Mouse (Mus musculus): ENCODE measurements around the gene Rasa2.
"Not testable (repeated sequence)": the region's sequence is repeated elsewhere in the genome, so short reads cannot be mapped to it uniquely, and the experiment has no call there.

Rasa2 gene

GRCm38 (mm10) chr9:96592670-96593600, 38.5 kb downstream of the Rasa2 start:
- in situ Hi-C loops (cut with MboI, MseI): no loop called here

- in situ Hi-C loops (cut with MboI, MseI): no loop called here
Observed at GRCm38 (mm10) chr9:96589346-96589745, 42.1 kb downstream of the Rasa2 start.

GRCm38 (mm10) chr9:96583496-96583895, 47.9 kb downstream of the Rasa2 start:
- in situ Hi-C loops (cut with MboI, MseI): no loop called here

GRCm38 (mm10) chr9:96583076-96583475, 48.3 kb downstream of the Rasa2 start:
- in situ Hi-C loops (cut with MboI, MseI): no loop called here

GRCm38 (mm10) chr9:96578190-96578589, 53.2 kb downstream of the Rasa2 start:
- in situ Hi-C loops (cut with MboI, MseI): loop anchor here (5.0 kb wide), 1 partner anchor 79 kb away; no protein-coding TSS in a partner anchor

GRCm38 (mm10) chr9:96577674-96578073, 53.7 kb downstream of the Rasa2 start:
- in situ Hi-C loops (cut with MboI, MseI): loop anchor here (5.0 kb wide), 1 partner anchor 80 kb away; no protein-coding TSS in a partner anchor

GRCm38 (mm10) chr9:96573252-96573651, 58.2 kb downstream of the Rasa2 start:
- in situ Hi-C loops (cut with MboI, MseI): loop anchor here (5.0 kb wide), 2 partner anchors 34 to 249 kb away; no protein-coding TSS in a partner anchor

GRCm38 (mm10) chr9:96572754-96573153, 58.7 kb downstream of the Rasa2 start:
- in situ Hi-C loops (cut with MboI, MseI): loop anchor here (5.0 kb wide), 2 partner anchors 35 to 250 kb away; no protein-coding TSS in a partner anchor

- in situ Hi-C loops (cut with MboI, MseI): no loop called here
Observed at GRCm38 (mm10) chr9:96566470-96566996, 64.9 kb downstream of the Rasa2 start.

- in situ Hi-C loops (cut with MboI, MseI): no loop called here
Observed at GRCm38 (mm10) chr9:96563501-96563900, 67.9 kb downstream of the Rasa2 start.

GRCm38 (mm10) chr9:96559148-96559547, 72.3 kb downstream of the Rasa2 start:
- in situ Hi-C loops (cut with MboI, MseI): no loop called here

GRCm38 (mm10) chr9:96558594-96558993, 72.8 kb downstream of the Rasa2 start:
- in situ Hi-C loops (cut with MboI, MseI): no loop called here

GRCm38 (mm10) chr9:96554095-96554494, 77.3 kb downstream of the Rasa2 start:
- in situ Hi-C loops (cut with MboI, MseI): no loop called here

GRCm38 (mm10) chr9:96545410-96545809, 86.0 kb downstream of the Rasa2 start:
- in situ Hi-C loops (cut with MboI, MseI): no loop called here

GRCm38 (mm10) chr9:96543643-96544640, 87.5 kb downstream of the Rasa2 start:
- in situ Hi-C loops (cut with MboI, MseI): no loop called here

GRCm38 (mm10) chr9:96538916-96539315, 92.5 kb downstream of the Rasa2 start:
- in situ Hi-C loops (cut with MboI, MseI): no loop called here

GRCm38 (mm10) chr9:96537615-96537919, 93.8 kb downstream of the Rasa2 start:
- in situ Hi-C loops (cut with MboI, MseI): no loop called here

GRCm38 (mm10) chr9:96536895-96537614, 94.4 kb downstream of the Rasa2 start:
- in situ Hi-C loops (cut with MboI, MseI): no loop called here

GRCm38 (mm10) chr9:96536093-96536492, 95.3 kb downstream of the Rasa2 start:
- in situ Hi-C loops (cut with MboI, MseI): not testable (repeated sequence)

GRCm38 (mm10) chr9:96535431-96535830, 96.0 kb downstream of the Rasa2 start:
- in situ Hi-C loops (cut with MboI, MseI): no loop called here

GRCm38 (mm10) chr9:96534256-96534655, 97.2 kb downstream of the Rasa2 start:
- in situ Hi-C loops (cut with MboI, MseI): no loop called here

All from regulatory T cell (primary cell).